Mouse (Mus musculus) kidney, adult 2 months (tissue): ENCODE measurements around the gene Plaur.

Experiments used
- CTCF ChIP-seq: fragments of 200-500 bp; conservative IDR thresholded peaks from 2 replicates; pipeline ENCODE4 v1.5.1; 2011; ENCODE audit warnings: low read depth, mild to moderate bottlenecking, control low read depth, low read length, moderate library complexity, mixed read lengths; ENCODE audit not compliant: insufficient read depth, insufficient read length
- POLR2A ChIP-seq: fragments of 200-500 bp; IDR thresholded peaks from one replicate; pipeline ENCODE4 v1.6.1; 2011; ENCODE audit warnings: low read depth, low read length, control low read depth

DNA sequence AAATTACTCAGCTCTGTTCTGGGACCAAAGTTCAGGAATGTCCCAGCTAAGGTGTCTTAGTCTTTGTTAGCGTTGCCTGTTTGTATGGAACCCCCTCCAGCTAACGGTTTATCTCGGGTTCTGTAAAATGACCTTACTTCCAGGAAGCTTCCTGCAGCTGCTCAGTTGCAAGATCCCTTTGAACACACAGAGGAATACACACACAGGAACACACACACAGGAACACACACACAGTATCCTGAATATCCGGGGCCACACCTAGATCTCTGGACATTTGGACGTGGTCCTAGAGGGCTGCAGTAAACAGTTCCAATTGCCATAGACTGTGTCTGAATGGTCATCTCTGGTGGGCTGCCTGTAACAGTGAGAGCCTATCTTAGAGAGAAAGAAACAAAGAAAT, 6.6 kb upstream of the Plaur start:
- TF ChIP-seq POLR2A (no peak), CTCF (no peak)
